Mouse (Mus musculus) liver, embryonic 15.5 days (tissue): ENCODE data around the gene Rpusd3. TPM values are rescaled to one million over a fixed set of nuclear protein-coding genes. Genes with fewer than 3 reads are reported as not detected.

Experiments used
- ATAC-seq: fragments of 200-750 bp; cut with Nextera tagmentation; 2 replicates; pipeline ENCODE4 v1.8.0; 2017; ENCODE audit warnings: moderate number of reproducible peaks, mild to moderate bottlenecking, moderate library complexity; ENCODE audit not compliant: insufficient read depth
- H3K27ac ChIP-seq: fragments of 300-500 bp; sonication (generic); replicated peaks from 2 replicates; pipeline ENCODE4 v1.5.1; 2015; ENCODE audit warnings: mild to moderate bottlenecking, inconsistent platforms
- H3K27me3 ChIP-seq: fragments of 300-500 bp; sonication (generic); 2 replicates; pipeline ENCODE4 v1.6.1; 2015; ENCODE audit warnings: mild to moderate bottlenecking, inconsistent platforms
- H3K36me3 ChIP-seq: fragments of 300-500 bp; sonication (generic); replicated peaks from 2 replicates; pipeline ENCODE4 v1.6.1; 2015; ENCODE audit warnings: moderate library complexity, mild to moderate bottlenecking, inconsistent platforms
- H3K4me1 ChIP-seq: fragments of 300-500 bp; sonication (generic); replicated peaks from 2 replicates; pipeline ENCODE4 v1.6.1; 2015; ENCODE audit warnings: inconsistent platforms
- H3K4me2 ChIP-seq: fragments of 300-500 bp; sonication (generic); 2 replicates; pipeline ENCODE4 v1.6.1; 2015; ENCODE audit warnings: moderate library complexity, mild to moderate bottlenecking, inconsistent platforms
- H3K4me3 ChIP-seq: fragments of 300-500 bp; sonication (generic); replicated peaks from 2 replicates; pipeline ENCODE4 v1.5.1; 2015; ENCODE audit warnings: mild to moderate bottlenecking, inconsistent platforms
- H3K9ac ChIP-seq: fragments of 300-500 bp; sonication (generic); 2 replicates; pipeline ENCODE4 v1.6.1; 2015; ENCODE audit warnings: moderate library complexity, mild to moderate bottlenecking, inconsistent platforms
- H3K9me3 ChIP-seq: fragments of 300-500 bp; sonication (generic); replicated peaks from 2 replicates; pipeline ENCODE4 v1.6.1; 2016; ENCODE audit warnings: inconsistent platforms
- WGBS: fragments of 180-500 bp; shearing (Covaris S2); methylation state at CpG from one replicate; pipeline ENCODE4 v1.1.7; 2015; ENCODE audit warnings: mixed read lengths; ENCODE audit not compliant: insufficient replicate concordance; 5-methylcytosine and 5-hydroxymethylcytosine counted together
- polyA plus RNA-seq: library from polyadenylated mRNA; unstranded; fragments of >200 nt; fragmentation: Nextera tagmentation; extraction: Ambion mirVana; gene quantifications from 2 replicates; pipeline ENCODE4 v1.2.1, GENCODE M21; 2015

Gene Rpusd3
- polyA plus RNA-seq, 1 experiment from 2014 or later: 16.5 TPM

DNA sequence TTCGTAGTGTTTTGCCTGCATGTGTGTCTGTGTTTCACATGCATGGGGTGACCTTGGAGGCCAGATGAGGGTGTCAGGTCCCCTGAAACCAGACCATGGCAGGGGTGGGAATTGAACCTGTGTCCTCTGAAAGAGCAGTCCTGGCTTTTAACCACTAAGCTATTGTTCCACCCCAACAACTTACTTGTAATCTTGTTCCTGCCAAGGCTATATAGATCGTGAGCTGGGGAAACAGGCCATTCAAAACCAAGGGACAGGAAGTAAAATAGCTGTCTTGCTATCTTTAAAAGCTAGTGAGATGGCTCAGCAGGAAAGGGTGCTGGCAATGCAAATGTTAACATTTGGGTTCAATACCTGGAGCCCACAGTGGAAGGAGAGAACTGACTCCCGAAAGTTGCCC lies 10.8 kb upstream of the Rpusd3 start:
- H3K36me3 ChIP-seq: no peaks in the 10 kb centered on the region
- ATAC-seq: no peak
- H3K9me3 ChIP-seq: no peaks in the 10 kb centered on the region
- 0 out of 2 replicates have a peak, but pooled peaks cover 2% of the 10 kb centered on the region for H3K4me1 ChIP-seq
- no peaks in the 10 kb centered on the region for H3K27me3 ChIP-seq
- H3K4me2 ChIP-seq: no peak overlapping the region
- H3K9ac ChIP-seq: no peak overlapping the region
- H3K27ac ChIP-seq: no peak overlapping the region
- no peak overlapping the region for H3K4me3 ChIP-seq
- 42% methylated on average over 3 of the region's 3 CpGs for WGBS

DNA sequence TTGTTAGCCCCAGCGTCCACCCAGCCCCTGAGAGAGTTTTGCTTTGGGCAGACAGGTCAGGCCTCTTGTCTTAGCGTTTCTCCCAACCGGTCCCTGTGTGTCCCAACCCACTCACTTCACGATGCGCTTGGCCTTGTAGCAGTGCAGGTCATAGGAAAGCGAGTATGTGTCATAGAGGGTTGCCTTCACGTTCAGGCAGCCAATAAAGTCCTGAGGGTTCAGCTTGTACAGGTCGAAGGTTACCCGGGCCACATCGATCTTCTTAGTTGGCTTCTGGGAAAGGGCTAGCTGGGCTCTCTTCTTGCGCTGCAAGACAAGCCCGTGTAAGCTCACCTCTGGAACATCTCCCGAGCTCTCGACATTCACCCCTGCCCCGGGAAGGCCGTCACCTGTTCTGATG lies 8.9 kb upstream of the Rpusd3 start:
- H3K9me3 ChIP-seq: no peaks in the 10 kb centered on the region
- WGBS: 69% methylated on average over 16 of the region's 16 CpGs
- peak; percentile 46 for ATAC-seq
- H3K27ac ChIP-seq: no peak overlapping the region
- H3K4me1 ChIP-seq: 0 out of 2 replicates have a peak, but pooled peaks cover 2% of the 10 kb centered on the region
- no peaks in the 10 kb centered on the region for H3K27me3 ChIP-seq
- H3K4me2 ChIP-seq: peak overlapping the region; percentile 23; the same call in 1 of the 2 replicates
- H3K36me3 ChIP-seq: no peaks in the 10 kb centered on the region
- H3K9ac ChIP-seq: no peak overlapping the region
- no peak overlapping the region for H3K4me3 ChIP-seq

DNA sequence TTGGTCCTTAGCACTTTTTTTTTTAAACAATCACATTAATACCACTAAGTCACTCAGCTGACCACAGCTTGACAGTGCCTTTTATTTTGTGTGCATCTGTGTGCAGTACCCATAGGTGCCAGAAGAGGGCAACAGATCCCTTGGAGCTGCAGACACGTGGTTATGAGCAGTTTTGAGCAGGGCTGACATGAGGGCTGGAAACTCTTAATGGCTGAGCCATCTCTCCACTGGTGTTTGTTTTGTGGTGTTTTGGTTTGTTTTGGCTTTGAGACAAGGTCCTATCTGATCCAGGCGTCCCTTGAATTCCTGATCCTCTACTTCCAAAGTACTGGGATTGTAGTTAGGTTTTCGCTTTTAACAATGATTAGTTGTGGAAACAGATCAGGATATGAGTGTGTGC lies 8.3 kb upstream of the Rpusd3 start:
- H3K4me1 ChIP-seq: 0 out of 2 replicates have a peak, but pooled peaks cover 2% of the 10 kb centered on the region
- no peak for ATAC-seq
- no peak overlapping the region for H3K9ac ChIP-seq
- H3K9me3 ChIP-seq: no peaks in the 10 kb centered on the region
- WGBS: 48% methylated on average over 3 of the region's 3 CpGs
- no peaks in the 10 kb centered on the region for H3K36me3 ChIP-seq
- H3K27ac ChIP-seq: no peak overlapping the region
- H3K27me3 ChIP-seq: no peaks in the 10 kb centered on the region
- no peak overlapping the region for H3K4me2 ChIP-seq
- H3K4me3 ChIP-seq: no peak overlapping the region

DNA sequence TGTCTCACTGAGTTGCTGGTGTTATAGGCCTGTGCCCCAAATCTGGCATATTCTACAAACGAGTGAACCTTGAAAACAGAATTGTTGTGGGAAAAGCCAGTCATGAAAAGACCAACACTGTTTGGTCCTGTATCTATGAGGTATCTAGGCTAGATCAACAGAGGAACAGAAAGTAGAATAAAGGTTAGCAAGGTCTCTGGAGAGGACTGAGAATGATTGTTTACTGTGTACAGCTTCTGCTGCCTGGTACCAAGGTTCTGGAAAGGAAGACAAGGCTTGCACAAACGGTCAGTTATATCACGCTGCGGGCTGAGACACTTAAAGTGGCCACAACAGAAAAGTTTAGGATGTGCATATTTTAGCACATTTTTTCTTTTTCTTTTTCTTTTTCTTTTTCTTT lies 7.6 kb upstream of the Rpusd3 start:
- ATAC-seq: no peak
- H3K4me3 ChIP-seq: no peak overlapping the region
- no peak overlapping the region for H3K27ac ChIP-seq
- 83% methylated on average over 4 of the region's 4 CpGs for WGBS
- 0 out of 2 replicates have a peak, but pooled peaks cover 2% of the 10 kb centered on the region for H3K4me1 ChIP-seq
- H3K9ac ChIP-seq: no peak overlapping the region
- H3K9me3 ChIP-seq: no peaks in the 10 kb centered on the region
- H3K36me3 ChIP-seq: no peaks in the 10 kb centered on the region
- H3K4me2 ChIP-seq: no peak overlapping the region
- H3K27me3 ChIP-seq: no peaks in the 10 kb centered on the region

DNA sequence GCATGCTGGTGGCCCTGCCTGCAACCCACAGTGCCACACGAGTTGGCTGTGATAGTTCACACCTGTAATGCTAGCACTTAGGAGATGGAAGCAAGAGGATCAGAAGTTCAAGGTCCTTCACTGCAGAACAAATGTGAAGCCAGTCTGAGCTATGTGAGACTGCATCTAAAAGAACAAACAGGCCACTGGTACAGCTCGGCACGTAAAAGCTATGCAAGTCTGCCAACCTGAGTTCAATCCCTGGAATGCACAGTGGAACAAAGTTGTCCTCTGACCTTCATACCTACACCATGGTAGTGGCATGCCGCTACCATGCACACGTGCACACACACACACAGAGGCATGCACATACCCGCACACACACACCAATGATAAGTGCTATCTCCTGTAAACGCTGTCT lies 5.0 kb upstream of the Rpusd3 start:
- ATAC-seq: no peak
- Histone ChIP-seq H3K36me3 (no peaks in the 10 kb centered on the region), H3K4me3 (no peak overlapping the region), H3K27me3 (no peaks in the 10 kb centered on the region), H3K4me2 (no peak overlapping the region), H3K27ac (no peak overlapping the region), H3K4me1 (peaks cover 8% of the 10 kb centered on the region), H3K9ac (no peak overlapping the region), H3K9me3 (no peaks in the 10 kb centered on the region)
- WGBS: 63% methylated on average over 7 of the region's 7 CpGs

DNA sequence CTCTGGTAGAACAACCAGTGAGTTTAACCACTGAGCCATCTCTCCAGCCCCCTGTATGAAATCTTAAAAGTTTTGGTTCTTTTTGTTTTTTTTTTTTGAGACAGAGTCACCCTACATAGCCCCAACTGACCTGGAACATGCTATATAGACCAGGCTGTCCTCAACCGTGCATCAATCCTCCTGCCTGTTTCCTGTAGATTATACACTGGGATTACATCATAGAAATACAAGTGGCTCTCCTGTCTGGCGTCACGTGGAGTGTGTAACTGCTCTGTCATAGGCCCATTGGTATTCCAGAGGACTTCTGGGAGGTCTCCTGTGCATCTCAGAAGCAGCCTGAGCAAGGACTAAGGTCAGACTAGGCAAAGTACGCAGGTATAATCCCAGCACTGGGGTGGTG lies 3.9 kb upstream of the Rpusd3 start:
- H3K4me1 ChIP-seq: peaks cover 17% of the 10 kb centered on the region
- no peak overlapping the region for H3K4me3 ChIP-seq
- no peak overlapping the region for H3K4me2 ChIP-seq
- H3K9ac ChIP-seq: no peak overlapping the region
- H3K27me3 ChIP-seq: no peaks in the 10 kb centered on the region
- ATAC-seq: no peak
- H3K36me3 ChIP-seq: no peaks in the 10 kb centered on the region
- H3K27ac ChIP-seq: no peak overlapping the region
- H3K9me3 ChIP-seq: no peaks in the 10 kb centered on the region
- WGBS: 28% methylated on average over 4 of the region's 4 CpGs

DNA sequence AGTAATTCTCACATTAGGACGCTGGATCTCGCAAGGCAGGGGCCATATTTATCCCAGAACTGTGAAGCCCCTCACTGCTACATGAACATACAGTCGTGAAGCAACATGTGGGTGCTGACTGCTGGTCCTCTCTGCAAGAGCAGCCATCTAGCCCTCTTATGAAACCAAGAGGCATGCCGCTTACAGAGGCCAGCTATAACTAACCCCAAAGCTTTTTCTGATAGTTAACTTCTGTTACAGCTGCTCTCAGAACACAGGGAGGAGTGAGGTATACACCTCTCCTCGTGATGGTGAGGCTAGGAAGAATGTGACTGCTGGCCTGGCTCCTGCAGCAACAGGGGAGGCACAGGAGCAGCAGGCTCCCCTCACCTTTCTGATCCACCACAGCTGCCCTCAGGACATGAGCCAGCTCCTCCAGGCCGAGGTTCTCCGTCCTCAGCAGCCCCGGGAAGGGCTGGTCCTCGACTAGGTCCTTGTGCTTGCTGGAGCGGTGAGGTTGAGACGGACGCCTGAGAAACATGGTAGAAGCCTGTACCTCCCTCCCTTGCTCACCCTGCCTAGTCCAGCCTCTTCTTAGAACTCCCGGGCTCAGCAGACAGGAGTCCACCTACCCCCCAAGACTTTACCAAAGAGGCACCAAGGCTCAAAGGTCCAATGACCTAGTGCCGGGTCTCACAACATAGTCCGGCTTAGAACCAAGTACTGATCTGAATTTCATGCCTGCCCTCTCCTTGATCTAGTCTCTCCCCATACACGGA lies 520 bp downstream of the Rpusd3 start:
- Histone ChIP-seq H3K36me3 (0 out of 2 replicates have a peak, but pooled peaks cover 6% of the 10 kb centered on the region), H3K9ac (peak overlapping the region; percentile 74), H3K4me2 (peak overlapping the region; percentile 88), H3K27ac (peak overlapping the region; percentile 58), H3K27me3 (no peaks in the 10 kb centered on the region), H3K4me1 (peaks cover 27% of the 10 kb centered on the region), H3K4me3 (peak overlapping the region; percentile 72), H3K9me3 (no peaks in the 10 kb centered on the region)
- WGBS: 10% methylated on average over 16 of the region's 16 CpGs
- ATAC-seq: peak; percentile 64

DNA sequence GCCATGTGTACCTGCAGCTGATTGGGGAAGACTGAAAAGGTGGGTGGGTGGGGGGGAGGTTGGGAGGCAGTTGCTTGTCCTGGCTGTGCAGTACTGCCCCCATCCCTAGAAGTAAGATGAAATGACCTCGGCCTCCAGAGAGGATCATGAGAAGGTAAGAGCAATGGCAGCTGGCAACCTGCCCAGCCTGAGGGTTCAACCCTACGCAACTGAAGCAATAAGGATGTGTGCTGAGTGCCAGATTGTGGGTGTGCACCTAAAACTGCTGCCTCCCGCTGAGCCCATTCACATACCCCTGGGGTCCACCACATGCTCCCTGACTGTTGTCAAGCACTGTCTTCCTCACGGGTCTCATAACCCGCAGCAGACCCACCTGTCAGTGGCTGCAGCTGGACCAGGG lies 2.7 kb downstream of the Rpusd3 start:
- no peak for ATAC-seq
- no peaks in the 10 kb centered on the region for H3K9me3 ChIP-seq

DNA sequence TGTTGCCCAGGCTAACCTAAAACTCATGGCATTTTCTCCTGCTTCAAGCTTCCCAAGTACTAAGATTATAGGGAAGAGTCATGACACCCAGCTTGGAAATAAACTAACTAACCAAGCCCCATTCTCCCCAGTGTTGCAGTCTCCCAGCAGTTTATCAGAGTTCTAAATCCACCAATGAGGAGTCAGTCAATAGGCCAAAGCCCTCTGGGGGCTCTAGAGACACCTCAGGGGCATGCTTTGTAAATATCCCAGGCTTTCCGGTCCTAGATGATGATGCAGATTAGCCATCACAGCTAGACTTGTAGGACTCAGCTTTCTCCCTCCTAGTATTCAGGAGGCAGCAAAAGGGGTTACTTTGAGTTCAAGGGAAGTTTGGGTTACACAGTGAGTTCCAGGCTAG lies 9.1 kb downstream of the Rpusd3 start:
- Histone ChIP-seq H3K27ac (no peak overlapping the region), H3K4me2 (no peak overlapping the region), H3K4me1 (0 out of 2 replicates have a peak, but pooled peaks cover 1% of the 10 kb centered on the region), H3K4me3 (no peak overlapping the region), H3K27me3 (no peaks in the 10 kb centered on the region), H3K36me3 (no peaks in the 10 kb centered on the region), H3K9me3 (no peaks in the 10 kb centered on the region), H3K9ac (no peak overlapping the region)
- ATAC-seq: no peak
- 64% methylated on average over 1 of the region's 1 CpGs for whole genome bisulfite sequencing

More for the DNA sequence above, 2.7 kb downstream of the Rpusd3 start:
- Histone ChIP-seq H3K27ac (no peak overlapping the region), H3K36me3 (0 out of 2 replicates have a peak, but pooled peaks cover 6% of the 10 kb centered on the region), H3K27me3 (no peaks in the 10 kb centered on the region), H3K4me1 (peaks cover 27% of the 10 kb centered on the region), H3K9ac (no peak overlapping the region), H3K4me3 (no peak overlapping the region), H3K4me2 (no peak overlapping the region)
- WGBS: 77% methylated on average over 5 of the region's 5 CpGs

DNA sequence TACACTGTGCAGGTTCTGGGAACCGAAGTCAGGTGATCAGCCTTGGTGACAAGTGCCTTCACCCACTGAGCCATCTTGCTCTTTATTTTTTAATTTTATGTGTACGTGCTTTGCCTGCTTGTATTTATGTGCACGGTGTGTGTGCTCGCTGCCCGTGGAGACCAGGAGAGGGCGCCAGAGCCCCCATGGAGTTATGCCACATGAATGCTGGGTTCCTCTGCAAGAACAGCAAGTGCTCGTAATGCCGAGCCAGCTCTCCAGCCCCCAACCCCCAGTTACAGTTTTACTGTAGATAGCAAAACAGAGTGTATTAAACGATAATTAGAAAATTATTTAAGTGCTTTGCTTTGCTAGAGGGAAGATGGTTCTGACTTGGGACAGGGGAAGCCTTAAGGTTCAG lies 12.5 kb downstream of the Rpusd3 start:
- no peak for ATAC-seq
- H3K4me2 ChIP-seq: no peak overlapping the region
- no peaks in the 10 kb centered on the region for H3K27me3 ChIP-seq
- H3K27ac ChIP-seq: no peak overlapping the region
- H3K4me3 ChIP-seq: no peak overlapping the region
- H3K4me1 ChIP-seq: 0 out of 2 replicates have a peak, but pooled peaks cover 7% of the 10 kb centered on the region
- no peaks in the 10 kb centered on the region for H3K9me3 ChIP-seq
- H3K36me3 ChIP-seq: no peaks in the 10 kb centered on the region
- H3K9ac ChIP-seq: no peak overlapping the region
- 78% methylated on average over 9 of the region's 9 CpGs for WGBS

DNA sequence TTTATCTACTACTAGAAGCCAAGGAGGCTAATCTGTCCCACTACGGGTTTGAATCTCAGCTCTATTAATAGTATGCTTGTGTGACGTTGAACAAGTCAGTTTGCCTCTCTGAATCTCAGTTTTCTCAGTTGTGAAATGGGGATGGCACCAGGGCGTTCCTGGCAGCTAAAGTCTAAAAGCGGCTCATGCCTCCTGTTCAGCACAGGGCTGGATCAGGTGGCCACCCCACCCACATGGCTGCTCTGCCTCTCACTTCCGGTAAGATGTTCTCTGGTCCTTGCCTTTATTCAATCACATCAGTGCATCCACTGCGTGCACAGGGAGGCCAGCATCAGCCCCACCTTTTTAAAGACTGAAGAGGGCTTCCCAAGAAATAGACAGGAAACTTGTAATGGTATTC lies 13.7 kb downstream of the Rpusd3 start:
- H3K9me3 ChIP-seq: no peaks in the 10 kb centered on the region
- no peaks in the 10 kb centered on the region for H3K36me3 ChIP-seq
- no peak for ATAC-seq
- H3K4me3 ChIP-seq: no peak overlapping the region
- 65% methylated on average over 6 of the region's 6 CpGs for WGBS
- no peak overlapping the region for H3K4me2 ChIP-seq
- no peaks in the 10 kb centered on the region for H3K27me3 ChIP-seq
- no peak overlapping the region for H3K27ac ChIP-seq
- H3K9ac ChIP-seq: no peak overlapping the region
- 0 out of 2 replicates have a peak, but pooled peaks cover 7% of the 10 kb centered on the region for H3K4me1 ChIP-seq
